Mouse (Mus musculus): ENCODE results near the gene Ccdc116. TPM values are rescaled to one million over a fixed set of nuclear protein-coding genes. Genes with fewer than 3 reads are reported as not detected.

Ccdc116 gene
- polyA plus RNA-seq, 1 experiment = 0.74 TPM

- WGBS = 53% methylated on average over 7 of the region's 7 CpGs
- Histone ChIP-seq H3K36me3 (ENCODE audit: control insufficient read depth, insufficient read depth, low read length) (no peaks in the 10 kb centered on the region; the same call in 1 of the 2 replicates), H3K4me1 (ENCODE audit: control insufficient read depth, insufficient read depth, low read length) (peaks cover 11% of the 10 kb centered on the region; the same call in 1 of the 2 replicates), H3K27me3 (replicated peaks; ENCODE audit: control insufficient read depth, insufficient read depth, low read length) (no peaks in the 10 kb centered on the region), H3K4me3 (ENCODE audit: insufficient read depth, low read depth, low read length) (no peak overlapping the region), H3K27ac (ENCODE audit: insufficient read depth, low read depth, low read length) (no peak overlapping the region)
- TF ChIP-seq CTCF (conservative IDR thresholded peaks at IDR 0.05; ENCODE audit: insufficient read depth, insufficient read length, low read depth, low read length) (no peak), POLR2A (IDR thresholded peaks at IDR 0.05; ENCODE audit: low read depth, low read length) (no peak)
- DNase-seq = peak; percentile 75
Measured at GRCm38 (mm10) chr16:17150520-17151258, 3.7 kb upstream of the Ccdc116 start.

- H3K27ac ChIP-seq (ENCODE audit: insufficient read depth, low read depth, low read length) = no peak overlapping the region
- no peak overlapping the region for H3K4me3 ChIP-seq (ENCODE audit: insufficient read depth, low read depth, low read length)
- peaks cover 11% of the 10 kb centered on the region; the same call in 1 of the 2 replicates for H3K4me1 ChIP-seq (ENCODE audit: control insufficient read depth, insufficient read depth, low read length)
- no peak for DNase-seq
- no peaks in the 10 kb centered on the region for H3K36me3 ChIP-seq (ENCODE audit: control insufficient read depth, insufficient read depth, low read length)
- H3K27me3 ChIP-seq (replicated peaks; ENCODE audit: control insufficient read depth, insufficient read depth, low read length) = no peaks in the 10 kb centered on the region
- 52% methylated on average over 16 of the region's 16 CpGs for WGBS
- no peak for TF ChIP-seq POLR2A (IDR thresholded peaks at IDR 0.05; ENCODE audit: low read depth, low read length)
- no peak for TF ChIP-seq CTCF (conservative IDR thresholded peaks at IDR 0.05; ENCODE audit: insufficient read depth, insufficient read length, low read depth, low read length)
Measured at GRCm38 (mm10) chr16:17148084-17148483, 1.1 kb upstream of the Ccdc116 start.

- TF ChIP-seq POLR2A (IDR thresholded peaks at IDR 0.05; ENCODE audit: low read depth, low read length) (no peak), CTCF (conservative IDR thresholded peaks at IDR 0.05; ENCODE audit: insufficient read depth, insufficient read length, low read depth, low read length) (no peak)
- Histone ChIP-seq H3K27me3 (replicated peaks; ENCODE audit: control insufficient read depth, insufficient read depth, low read length) (no peaks in the 10 kb centered on the region), H3K4me1 (ENCODE audit: control insufficient read depth, insufficient read depth, low read length) (peaks cover 11% of the 10 kb centered on the region; the same call in 1 of the 2 replicates), H3K36me3 (ENCODE audit: control insufficient read depth, insufficient read depth, low read length) (no peaks in the 10 kb centered on the region), H3K4me3 (ENCODE audit: insufficient read depth, low read depth, low read length) (peak overlapping the region; percentile 63), H3K27ac (ENCODE audit: insufficient read depth, low read depth, low read length) (no peak overlapping the region)
- DNase-seq = peak; percentile 22
- WGBS = 3% methylated on average over 41 of the region's 41 CpGs
Measured at GRCm38 (mm10) chr16:17147391-17147929, 431 bp upstream of the Ccdc116 start.

GRCm38 (mm10) chr16:17144339-17144738 is 2.7 kb downstream of the Ccdc116 start, which contains the start of gene Ydjc:
TSS of gene Ydjc (plus strand) at chr16:17144621.
- Histone ChIP-seq H3K4me3 (ENCODE audit: insufficient read depth, low read depth, low read length) (no peak within 1 kb of the TSS), H3K36me3 (ENCODE audit: control insufficient read depth, insufficient read depth, low read length) (no peaks in the 10 kb centered on the region), H3K27me3 (replicated peaks; ENCODE audit: control insufficient read depth, insufficient read depth, low read length) (no peaks in the 10 kb centered on the region), H3K4me1 (ENCODE audit: control insufficient read depth, insufficient read depth, low read length) (no peaks in the 10 kb centered on the region), H3K27ac (ENCODE audit: insufficient read depth, low read depth, low read length) (no peak within 1 kb of the TSS)
- no peak for TF ChIP-seq CTCF (conservative IDR thresholded peaks at IDR 0.05; ENCODE audit: insufficient read depth, insufficient read length, low read depth, low read length)
- TF ChIP-seq POLR2A (IDR thresholded peaks at IDR 0.05; ENCODE audit: low read depth, low read length) = no peak
- no peak for DNase-seq
- WGBS = 38% methylated on average over 7 of the region's 7 CpGs

- Histone ChIP-seq H3K4me1 (ENCODE audit: control insufficient read depth, insufficient read depth, low read length) (no peaks in the 10 kb centered on the region), H3K36me3 (ENCODE audit: control insufficient read depth, insufficient read depth, low read length) (no peaks in the 10 kb centered on the region), H3K27me3 (replicated peaks; ENCODE audit: control insufficient read depth, insufficient read depth, low read length) (no peaks in the 10 kb centered on the region), H3K27ac (ENCODE audit: insufficient read depth, low read depth, low read length) (no peak overlapping the region), H3K4me3 (ENCODE audit: insufficient read depth, low read depth, low read length) (no peak overlapping the region)
- WGBS = 86% methylated on average over 15 of the region's 15 CpGs
- DNase-seq = no peak
- TF ChIP-seq CTCF (conservative IDR thresholded peaks at IDR 0.05; ENCODE audit: insufficient read depth, insufficient read length, low read depth, low read length) = no peak
- TF ChIP-seq POLR2A (IDR thresholded peaks at IDR 0.05; ENCODE audit: low read depth, low read length) = no peak
Measured at GRCm38 (mm10) chr16:17137355-17137754, 9.7 kb downstream of the Ccdc116 start.

GRCm38 (mm10) chr16:17132906-17133200 is 14.2 kb downstream of the Ccdc116 start:
- Histone ChIP-seq H3K27me3 (replicated peaks; ENCODE audit: control insufficient read depth, insufficient read depth, low read length) (no peaks in the 10 kb centered on the region), H3K4me1 (ENCODE audit: control insufficient read depth, insufficient read depth, low read length) (no peaks in the 10 kb centered on the region), H3K27ac (ENCODE audit: insufficient read depth, low read depth, low read length) (no peak overlapping the region), H3K36me3 (ENCODE audit: control insufficient read depth, insufficient read depth, low read length) (no peaks in the 10 kb centered on the region), H3K4me3 (ENCODE audit: insufficient read depth, low read depth, low read length) (no peak overlapping the region)
- WGBS = 41% methylated on average over 7 of the region's 7 CpGs
- DNase-seq = no peak
- TF ChIP-seq CTCF (conservative IDR thresholded peaks at IDR 0.05; ENCODE audit: insufficient read depth, insufficient read length, low read depth, low read length) (no peak), POLR2A (IDR thresholded peaks at IDR 0.05; ENCODE audit: low read depth, low read length) (no peak)

GRCm38 (mm10) chr16:17132089-17132905 is 14.7 kb downstream of the Ccdc116 start, which contains the start of gene Sdf2l1:
TSS of gene Sdf2l1 (minus strand) at chr16:17132383.
- WGBS = under 1% methylated on average over 47 of the region's 47 CpGs

More at GRCm38 (mm10) chr16:17132089-17132905, 14.7 kb downstream of the Ccdc116 start, which contains the start of gene Sdf2l1:
- no peaks in the 10 kb centered on the region for H3K4me1 ChIP-seq (ENCODE audit: control insufficient read depth, insufficient read depth, low read length)
- H3K4me3 ChIP-seq (ENCODE audit: insufficient read depth, low read depth, low read length) = peak within 1 kb of the TSS; percentile 78
- no peaks in the 10 kb centered on the region for H3K27me3 ChIP-seq (replicated peaks; ENCODE audit: control insufficient read depth, insufficient read depth, low read length)
- no peak within 1 kb of the TSS for H3K27ac ChIP-seq (ENCODE audit: insufficient read depth, low read depth, low read length)
- no peaks in the 10 kb centered on the region for H3K36me3 ChIP-seq (ENCODE audit: control insufficient read depth, insufficient read depth, low read length)
- DNase-seq = peak; percentile 99
- TF ChIP-seq CTCF (conservative IDR thresholded peaks at IDR 0.05; ENCODE audit: insufficient read depth, insufficient read length, low read depth, low read length) = no peak; the same call in 1 of the 2 replicates
- TF ChIP-seq POLR2A (IDR thresholded peaks at IDR 0.05; ENCODE audit: low read depth, low read length) = peak; percentile 28

All from kidney, adult 2 months (tissue).